Mouse (Mus musculus) naive thymus-derived CD4-positive, alpha-beta T cell, adult 2 months (primary cell): ENCODE measurements around the gene Matn4.

Experiments used
- DNase-seq: peaks from one replicate; pipeline ENCODE4 v3.0.0-alpha.2; 2011; ENCODE audit warnings: low read depth

The Matn4 gene

DNA sequence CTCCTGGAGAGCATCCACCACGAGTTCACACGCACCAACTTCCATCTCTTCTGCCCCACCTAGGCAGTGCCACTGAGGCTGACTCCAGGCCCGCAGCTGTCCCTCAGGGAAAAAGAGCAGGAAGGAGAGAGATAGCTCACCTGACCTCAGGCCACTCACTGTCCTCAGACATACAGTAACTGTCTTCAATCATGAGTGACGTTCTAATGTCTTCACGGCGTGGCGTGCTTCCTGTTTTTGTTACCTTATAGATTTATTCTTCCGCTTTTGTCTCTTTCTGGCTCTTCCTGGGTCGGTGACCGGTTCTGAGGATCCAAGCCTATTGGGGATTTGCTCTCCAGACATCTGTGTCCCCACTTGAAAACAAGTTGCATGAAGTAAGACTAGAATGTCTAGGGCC, 9.6 kb upstream of the Matn4 start:
- no peak for DNase-seq

- DNase-seq = no peak
Observed at GRCm38 (mm10) chr2:164414167-164414566, 9.2 kb upstream of the Matn4 start.

GRCm38 (mm10) chr2:164407708-164408107, 2.7 kb upstream of the Matn4 start:
- peak; percentile 66 for DNase-seq

DNA sequence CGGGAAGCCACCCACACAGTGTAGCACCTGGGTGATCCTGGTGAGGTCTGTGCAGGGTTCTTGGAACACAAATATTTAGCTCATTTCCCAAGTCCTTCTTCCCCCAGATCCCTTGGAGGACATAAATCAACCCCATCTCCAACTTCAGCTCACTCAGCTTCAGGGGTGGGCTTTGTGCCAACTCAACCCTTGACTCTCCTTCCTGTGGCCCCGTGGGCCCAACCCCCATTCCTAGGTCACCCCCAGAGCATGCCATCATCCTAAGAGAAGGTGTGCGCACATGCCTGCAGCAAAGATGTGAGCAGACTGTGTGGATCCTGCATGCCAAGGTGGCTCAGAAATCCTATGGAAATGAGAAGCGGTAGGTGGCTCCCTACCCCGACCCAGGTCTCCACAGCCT, 559 bp upstream of the Matn4 start:
- no peak for DNase-seq

DNA sequence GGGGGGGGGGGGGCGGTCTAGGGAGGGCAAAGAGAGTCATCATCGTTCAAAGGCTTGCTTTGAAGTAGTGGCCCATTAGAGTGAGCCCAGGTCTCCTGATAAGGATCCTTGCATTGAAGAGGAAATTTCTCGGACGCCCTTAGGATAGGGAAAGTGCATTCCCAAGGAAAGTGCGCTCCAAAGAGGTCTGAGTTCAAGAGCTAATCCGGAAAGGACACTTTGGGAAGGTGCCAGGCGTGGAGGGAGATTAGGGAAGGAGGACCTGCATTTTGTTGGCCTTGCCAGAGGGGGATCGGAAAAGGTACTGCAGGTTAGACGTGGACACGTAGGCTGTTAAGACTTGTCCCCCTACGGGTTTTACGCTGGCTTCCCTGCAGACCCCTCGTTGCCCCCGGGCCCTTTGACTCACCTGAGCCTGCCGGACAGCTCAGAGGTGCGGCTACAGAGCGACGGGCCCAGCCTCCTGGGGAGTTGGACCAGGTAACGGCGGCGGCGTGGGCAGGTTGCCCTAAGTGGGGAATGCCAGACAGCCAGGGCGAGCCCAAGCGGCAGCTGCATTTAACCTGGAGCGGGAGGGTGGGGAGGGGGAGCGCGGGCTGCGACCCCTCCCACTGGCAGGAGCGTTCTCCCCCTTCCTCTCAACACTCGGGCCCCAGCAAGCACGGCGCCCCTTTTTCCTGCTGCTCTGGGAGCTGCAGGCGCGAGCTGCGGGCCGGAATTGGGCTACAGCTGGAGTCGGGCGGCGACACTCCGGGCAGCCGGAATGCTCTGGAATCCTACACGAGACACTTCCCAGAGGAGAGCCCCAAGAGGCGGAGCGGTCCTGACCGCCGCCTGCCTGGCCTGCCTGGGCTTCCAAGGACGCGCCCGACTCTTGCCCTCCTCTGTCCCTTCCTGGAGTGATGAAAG, 624 bp downstream of the Matn4 start:
- no peak for DNase-seq

GRCm38 (mm10) chr2:164403396-164404081, 1.4 kb downstream of the Matn4 start:
- DNase-seq = no peak

DNA sequence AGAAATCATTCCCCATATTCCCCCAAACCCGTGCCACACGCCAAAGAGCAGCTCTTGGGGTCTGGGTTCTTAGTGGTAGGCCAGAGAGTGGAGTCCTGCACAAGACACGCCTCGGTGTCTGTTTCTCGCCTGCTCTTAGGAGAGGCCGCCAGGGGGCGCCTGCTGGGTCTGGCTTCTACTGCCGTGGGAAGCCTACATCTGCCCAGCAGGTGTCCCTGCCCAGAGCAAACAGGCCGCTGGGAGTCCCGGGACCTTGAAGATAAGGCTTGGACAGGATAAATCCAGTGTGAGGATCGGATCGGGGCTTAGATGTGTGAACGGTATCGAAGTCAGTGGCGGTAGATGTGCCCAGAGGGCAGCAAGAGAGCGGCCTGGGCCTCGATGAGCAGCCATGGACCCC, 2.1 kb downstream of the Matn4 start, which contains the start of gene Rbpjl:
Gene Rbpjl, plus strand, starts transcription at position 236 of the 400 bp plus-strand sequence.
- DNase-seq = peak; percentile 69

DNA sequence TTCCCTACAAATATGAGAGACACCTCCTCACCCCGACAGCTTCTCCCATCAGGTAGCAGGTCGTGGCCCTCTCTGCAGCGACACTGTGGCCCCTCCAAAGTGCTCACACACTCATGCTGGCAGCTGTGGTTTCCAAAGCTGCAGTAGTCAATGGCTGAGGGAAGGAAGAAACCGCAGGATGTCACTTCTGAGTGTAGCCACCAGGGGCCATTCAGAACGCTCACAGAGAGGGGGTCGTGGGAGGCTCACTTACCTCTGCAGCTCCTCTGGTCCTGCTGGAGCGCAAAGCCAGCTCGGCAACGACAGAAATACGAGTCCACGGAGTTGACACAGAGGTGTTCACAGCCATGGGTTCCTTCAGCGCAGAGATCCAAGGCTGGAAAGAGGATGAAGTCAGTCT, 8.0 kb downstream of the Matn4 start:
- no peak for DNase-seq

GRCm38 (mm10) chr2:164396076-164396475, 8.9 kb downstream of the Matn4 start:
- no peak for DNase-seq

- DNase-seq = no peak
Observed at GRCm38 (mm10) chr2:164393126-164393525, 11.8 kb downstream of the Matn4 start.

GRCm38 (mm10) chr2:164389499-164389898, 15.5 kb downstream of the Matn4 start:
- DNase-seq = peak; percentile 83

- DNase-seq = no peak
Observed at GRCm38 (mm10) chr2:164389020-164389419, 15.9 kb downstream of the Matn4 start, which contains the start of gene Slpi. Slpi (minus strand) TSS chr2:164389095.

DNA sequence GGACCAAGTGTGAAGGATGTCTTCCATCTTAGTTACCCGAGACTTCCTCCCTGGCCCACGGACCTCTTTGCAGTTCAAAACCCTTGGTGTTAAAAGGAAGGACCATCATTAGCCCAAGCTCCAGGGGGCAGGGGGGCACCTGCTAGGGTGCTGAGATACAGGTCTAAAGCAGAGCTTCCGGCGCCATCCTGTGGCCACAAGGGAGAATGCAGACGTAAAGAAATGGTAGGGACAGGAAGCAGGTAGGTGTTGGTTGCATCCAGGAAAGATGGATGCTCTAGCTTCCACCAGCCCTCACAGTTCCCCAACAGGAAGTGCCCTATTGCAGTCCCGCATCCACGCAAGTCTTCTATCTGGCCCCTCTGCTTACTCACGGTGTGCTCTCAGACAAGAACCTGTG, 18.0 kb downstream of the Matn4 start:
- peak; percentile 63 for DNase-seq

GRCm38 (mm10) chr2:164385927-164386763, 18.8 kb downstream of the Matn4 start:
- DNase-seq = no peak

DNA sequence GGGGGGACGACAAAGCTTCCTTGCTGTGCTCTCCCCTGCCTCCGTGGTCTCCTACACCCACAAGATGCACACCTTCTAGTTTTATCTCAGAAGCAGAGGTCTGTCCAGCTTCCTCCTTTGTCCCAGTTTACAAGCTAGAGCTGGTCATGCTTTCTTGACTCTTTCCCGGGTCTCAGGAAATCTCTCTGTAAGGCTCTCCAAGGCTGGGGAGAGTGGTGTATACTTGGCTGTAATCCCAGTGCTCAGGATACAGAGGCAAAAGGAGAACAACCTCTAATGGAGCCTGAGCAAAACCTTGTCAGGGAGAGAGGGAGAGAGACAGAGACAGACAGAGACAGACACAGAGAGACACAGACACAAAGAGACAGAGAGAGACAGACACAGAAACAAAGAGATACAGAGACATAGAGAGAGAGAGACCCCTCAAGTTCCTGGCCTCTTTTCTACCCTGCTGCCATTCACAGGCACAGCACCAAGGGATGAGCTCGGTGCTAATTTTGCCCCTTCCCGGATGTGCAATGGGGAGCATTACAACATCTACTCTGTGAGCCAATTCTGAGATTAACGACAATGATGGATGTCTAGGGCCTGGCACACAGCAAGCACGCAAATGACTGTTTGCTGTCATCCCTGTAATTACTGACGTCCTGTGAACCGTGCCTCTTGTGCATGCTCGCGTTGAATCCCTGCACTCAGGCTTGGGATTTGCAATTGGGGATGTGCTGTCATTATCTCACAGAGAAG, 21.1 kb downstream of the Matn4 start:
- DNase-seq = no peak

DNA sequence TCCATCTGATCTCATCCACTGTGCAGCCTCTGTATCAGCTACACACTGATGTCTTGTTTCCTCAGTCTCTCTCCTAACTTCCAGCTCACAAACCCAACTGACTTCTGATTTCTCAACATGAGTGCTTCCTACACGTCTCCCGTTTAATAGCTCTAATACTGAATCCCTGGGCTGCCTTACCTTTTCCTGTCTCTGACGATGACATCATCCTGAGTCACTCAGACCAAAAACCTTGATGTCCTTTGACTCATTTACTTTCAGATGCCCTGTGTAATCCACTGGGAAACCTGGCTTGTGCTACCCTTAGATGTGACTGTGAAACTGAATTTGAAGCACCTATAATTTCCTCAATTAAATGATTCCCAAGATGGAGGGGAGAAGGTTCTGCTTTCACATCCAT, 22.0 kb downstream of the Matn4 start:
- DNase-seq = no peak

DNA sequence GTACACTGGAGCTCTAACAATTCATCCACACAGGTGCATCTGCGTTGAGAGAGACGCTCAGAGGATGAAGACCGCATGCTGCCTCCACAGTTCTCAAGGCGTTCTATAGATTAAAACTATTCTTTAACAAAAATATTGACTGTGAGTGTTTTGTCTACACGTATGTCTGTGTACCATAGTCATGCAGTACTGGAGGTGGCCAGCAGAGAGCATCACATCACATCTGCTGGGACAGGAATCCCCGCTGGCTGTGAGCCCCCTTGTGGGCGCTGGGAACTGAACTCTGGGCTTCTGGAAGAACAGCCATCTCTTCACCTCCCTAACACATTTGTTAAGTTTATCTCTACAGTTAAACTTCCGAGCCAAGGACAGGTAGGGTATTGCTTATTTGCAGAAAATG, 23.2 kb downstream of the Matn4 start:
- DNase-seq = no peak

DNA sequence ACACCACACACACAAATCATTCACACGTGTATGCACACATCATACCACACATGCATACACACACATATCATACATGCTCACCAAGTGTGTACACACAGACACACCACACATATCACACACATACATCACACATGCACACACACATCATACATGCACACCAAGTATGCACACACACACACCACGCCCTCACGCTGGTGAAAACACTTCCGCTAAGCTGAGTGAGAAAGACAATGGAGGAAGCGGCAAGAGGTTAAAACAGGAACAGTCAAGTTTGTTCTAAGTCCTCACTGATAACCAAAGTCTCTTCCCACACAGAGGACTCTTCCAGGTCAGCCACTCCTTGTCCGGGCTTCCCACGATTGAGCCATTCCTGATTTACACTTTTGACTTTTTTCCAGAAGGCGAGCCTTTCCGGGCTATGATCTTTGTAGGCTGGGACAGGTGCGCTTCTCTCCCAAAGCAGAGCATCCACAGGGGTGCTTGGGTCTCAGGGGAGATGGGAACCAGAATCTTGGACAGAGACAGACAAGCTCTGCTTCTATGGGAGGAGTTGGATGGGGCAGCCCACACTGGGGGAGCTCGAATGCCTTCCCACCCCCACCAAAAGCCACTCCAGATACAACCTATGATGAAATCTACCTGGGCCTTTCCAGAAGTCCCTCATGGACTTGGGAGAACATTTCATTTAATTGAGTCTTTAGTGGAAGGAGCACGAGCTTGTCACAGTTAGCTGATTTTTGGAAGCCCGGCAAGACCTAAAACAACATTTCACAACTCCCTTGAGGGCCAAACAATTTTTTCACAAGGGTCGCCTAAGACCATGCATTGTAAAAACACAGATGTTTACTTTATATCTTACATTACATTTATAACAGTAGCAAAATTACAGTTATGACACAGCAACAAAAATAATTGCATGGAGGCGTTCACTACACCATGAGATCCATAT, 27.2 kb downstream of the Matn4 start:
- no peak for DNase-seq

DNA sequence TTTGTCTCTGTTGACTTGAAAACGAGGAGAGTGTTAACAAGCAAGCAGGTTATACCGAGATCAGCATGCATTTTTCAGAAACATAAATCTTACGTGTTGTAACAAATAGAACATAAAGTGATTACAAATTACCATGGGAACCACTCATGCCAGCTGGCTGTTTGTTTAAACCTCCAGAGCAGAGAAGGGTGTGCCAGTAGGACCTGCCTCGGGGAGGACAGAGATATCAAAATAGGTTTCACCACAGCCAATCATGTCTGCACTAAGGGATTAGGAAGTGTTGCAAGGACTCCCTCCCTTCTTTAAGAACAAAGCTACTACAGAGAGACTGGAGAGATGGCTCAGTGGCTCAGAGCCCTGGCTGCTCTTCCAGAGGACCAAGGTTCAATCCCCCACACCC, 31.8 kb downstream of the Matn4 start:
- no peak for DNase-seq

DNA sequence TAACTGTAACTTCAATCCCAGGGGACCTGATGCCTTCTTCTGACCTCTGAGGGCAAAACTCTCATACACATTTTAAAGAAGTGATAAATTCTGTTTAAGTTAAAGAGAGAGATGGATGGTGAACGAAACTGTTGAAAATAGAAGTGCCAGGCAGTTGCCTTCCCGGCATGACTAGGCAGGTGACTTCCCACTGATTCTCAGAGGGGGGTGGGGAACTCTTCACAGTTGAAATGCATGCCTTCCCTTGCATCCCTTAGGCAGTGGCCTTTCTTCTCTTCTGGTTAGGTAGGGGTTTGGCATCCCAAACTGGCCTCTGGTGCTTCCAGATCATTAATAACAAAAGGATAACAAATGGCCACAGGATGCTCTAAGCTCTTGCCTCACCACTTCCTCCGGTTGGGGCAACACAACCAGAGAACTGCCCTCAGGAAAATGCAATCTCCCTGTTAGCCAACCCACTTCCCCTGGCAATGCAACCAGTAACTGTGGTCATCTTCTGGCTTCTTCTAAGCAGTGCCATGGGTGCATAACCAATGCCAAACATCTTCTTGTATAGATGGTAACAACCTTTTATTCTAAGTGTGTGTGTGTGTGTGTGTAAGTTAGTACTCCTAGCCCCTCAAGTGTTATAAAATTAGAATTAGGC, 32.4 kb downstream of the Matn4 start:
- DNase-seq = no peak
